Mouse (Mus musculus): ENCODE results near the gene Efhc1.
A peak's percentile ranks its signal among the peaks of the same experiment; 100 is the strongest.
"Not testable (repeated sequence)": the region's sequence is repeated elsewhere in the genome, so short reads cannot be mapped to it uniquely, and the experiment has no call there.

The Efhc1 gene

DNA sequence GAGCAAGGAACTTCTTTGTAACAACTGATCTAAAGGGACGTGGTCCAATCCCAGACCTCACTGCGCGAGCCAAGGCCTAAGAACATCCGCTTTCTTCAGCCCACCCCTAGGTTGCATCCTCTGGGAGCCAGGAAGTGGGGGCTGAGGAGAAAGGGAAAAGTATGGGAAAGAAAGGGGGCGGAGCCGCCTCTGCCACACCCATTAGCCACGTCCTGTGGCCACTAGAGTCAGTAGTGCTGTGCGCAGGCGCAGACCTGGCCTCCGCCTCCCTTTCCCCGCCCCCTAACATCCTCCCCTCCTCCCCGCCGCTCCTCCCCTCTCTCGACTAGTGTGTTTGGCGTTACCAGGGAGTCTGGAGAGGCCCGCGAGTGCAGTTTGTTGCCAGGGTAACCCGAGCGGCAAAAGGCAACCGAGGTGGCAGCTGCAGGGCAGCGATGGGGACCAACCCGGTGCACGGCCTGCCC is at the start of gene Efhc1:
Gene Efhc1, plus strand, starts transcription at position 327 of the 464 bp plus-strand sequence.
- DNase-seq (ENCODE audit: low spot score) = peak; percentile 99

DNA sequence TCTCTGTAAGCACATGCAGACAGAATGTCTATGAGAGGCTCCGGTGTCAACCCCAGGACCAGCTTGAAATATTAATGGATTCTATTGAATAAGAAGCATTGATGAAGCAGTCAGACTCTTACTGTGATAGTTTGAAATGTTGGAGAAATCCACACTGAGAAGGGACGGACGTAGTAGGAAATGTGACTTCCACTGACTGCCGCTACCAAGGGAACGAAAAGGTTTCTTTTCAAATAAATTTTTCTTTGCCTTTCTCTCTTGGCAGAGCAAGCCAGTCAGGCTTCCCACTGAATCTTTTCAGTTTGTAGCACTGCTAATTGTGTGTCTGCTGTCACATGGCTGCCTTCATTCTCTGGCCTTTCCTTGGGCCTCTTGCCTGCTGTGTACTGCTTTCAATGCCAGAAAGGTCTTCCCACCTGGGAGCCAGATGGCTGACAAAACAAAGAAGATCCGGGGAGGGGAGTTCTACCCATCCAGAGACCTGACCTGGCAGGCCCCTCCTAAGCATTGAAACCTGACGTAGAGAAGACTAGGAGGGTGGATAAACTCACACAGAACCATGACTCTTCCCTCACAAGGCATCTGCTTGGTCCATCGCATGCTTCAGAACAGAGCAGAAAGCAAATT is 45.8 kb upstream of the Efhc1 start:
- no peak for DNase-seq (ENCODE audit: low spot score)

GRCm38 (mm10) chr1:20906128-20906515 is 45.3 kb upstream of the Efhc1 start:
- DNase-seq (ENCODE audit: low spot score) = no peak

GRCm38 (mm10) chr1:20908541-20908940 is 42.9 kb upstream of the Efhc1 start:
- no peak for DNase-seq (ENCODE audit: low spot score)

DNA sequence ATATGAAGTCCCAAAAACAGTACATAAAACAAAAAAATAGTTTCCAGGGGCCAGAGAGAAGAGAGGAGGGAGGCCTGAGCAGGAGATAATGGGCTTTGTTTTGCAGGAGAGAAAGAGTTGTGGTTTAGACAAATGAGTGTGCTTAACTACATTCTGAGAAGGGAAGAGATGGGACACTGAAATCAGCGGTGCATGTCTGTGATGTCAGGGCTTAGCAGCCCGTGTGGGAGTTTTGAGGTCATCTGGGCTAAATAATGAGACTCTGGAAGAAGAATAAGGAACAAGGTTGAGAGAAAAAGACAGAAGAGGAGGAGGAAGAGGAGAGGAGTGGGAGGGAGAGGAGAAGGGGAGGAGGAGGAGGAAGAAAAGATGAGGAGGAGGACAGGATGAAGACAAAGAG is 39.3 kb upstream of the Efhc1 start:
- no peak for DNase-seq (ENCODE audit: low spot score)

DNA sequence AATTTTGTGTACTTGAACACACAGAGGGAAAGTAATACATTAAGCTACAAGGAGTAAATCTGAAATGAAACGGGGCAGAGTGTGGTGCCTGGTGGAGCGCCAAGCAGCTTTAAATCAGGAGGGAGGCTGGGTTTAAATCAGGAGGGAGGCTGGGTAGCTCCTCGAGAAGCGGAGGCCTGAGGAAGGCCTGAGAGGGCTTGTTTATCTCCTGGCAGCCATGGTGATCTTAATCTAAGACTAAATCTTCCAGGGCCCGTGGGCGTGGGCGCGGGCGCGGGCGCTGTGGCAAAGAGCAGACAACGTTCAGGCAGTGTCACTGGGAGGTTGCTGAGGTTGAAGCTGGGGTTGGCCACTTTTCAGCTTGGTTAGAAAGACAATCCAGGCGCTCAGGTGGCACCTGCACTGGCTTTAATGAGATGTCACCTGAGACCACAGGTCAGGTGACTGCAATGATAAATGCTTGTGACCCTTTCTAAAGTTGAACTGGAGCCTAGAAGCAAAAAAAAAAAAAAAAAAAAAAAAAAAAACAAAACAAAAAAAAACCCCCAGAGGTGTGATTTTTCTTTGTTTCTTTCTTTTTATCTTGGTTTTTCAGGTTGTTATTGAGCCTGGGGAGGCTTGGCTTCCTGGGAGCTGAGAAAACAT is 38.8 kb upstream of the Efhc1 start:
- DNase-seq (ENCODE audit: low spot score) = peak; percentile 47

DNA sequence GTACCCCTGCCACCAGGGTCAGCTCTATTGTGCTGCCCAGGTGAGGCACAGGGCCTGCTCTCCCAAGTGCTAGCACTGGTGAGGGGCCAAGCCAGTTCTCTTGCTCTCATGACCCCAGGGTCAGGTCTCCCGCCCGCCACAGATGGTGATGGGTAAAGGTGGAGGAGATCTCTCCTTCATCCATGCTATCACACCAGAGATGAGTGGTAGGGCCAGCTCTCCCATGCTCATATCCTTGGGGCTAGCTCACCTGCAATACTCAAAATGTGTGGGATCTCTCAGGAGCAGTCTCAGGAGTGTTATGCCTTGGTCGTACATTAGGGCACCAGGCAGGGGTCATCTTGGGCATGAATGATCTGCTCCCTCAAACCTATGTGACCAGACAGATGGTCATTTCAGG is 36.7 kb upstream of the Efhc1 start:
- no peak for DNase-seq (ENCODE audit: low spot score)

- DNase-seq (ENCODE audit: low spot score) = no peak
Observed at GRCm38 (mm10) chr1:20915608-20916007, 35.8 kb upstream of the Efhc1 start.

- no peak for DNase-seq (ENCODE audit: low spot score)
Observed at GRCm38 (mm10) chr1:20917496-20918050, 33.9 kb upstream of the Efhc1 start.

DNA sequence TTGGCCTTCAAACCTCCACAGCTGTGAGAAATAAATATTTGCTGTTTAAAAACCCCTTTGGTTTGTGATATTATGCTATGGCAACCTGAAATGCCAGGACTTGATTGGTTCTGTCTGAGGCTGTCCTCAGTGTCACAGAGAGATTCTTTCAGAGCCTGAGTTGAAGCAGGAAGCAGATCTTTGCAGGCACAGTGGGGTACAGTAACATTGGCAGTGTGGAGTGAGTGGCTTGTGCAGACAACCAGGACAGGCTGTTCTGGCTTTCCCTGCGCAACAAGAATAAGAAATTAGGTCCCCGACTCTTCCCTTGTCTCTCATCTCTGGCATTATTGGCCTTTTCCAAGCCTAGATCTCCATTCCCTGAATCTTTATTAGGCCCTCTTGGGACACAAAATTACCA is 31.7 kb upstream of the Efhc1 start:
- DNase-seq (ENCODE audit: low spot score) = no peak

- no peak for DNase-seq (ENCODE audit: low spot score)
Observed at GRCm38 (mm10) chr1:20921081-20921528, 30.3 kb upstream of the Efhc1 start.

DNA sequence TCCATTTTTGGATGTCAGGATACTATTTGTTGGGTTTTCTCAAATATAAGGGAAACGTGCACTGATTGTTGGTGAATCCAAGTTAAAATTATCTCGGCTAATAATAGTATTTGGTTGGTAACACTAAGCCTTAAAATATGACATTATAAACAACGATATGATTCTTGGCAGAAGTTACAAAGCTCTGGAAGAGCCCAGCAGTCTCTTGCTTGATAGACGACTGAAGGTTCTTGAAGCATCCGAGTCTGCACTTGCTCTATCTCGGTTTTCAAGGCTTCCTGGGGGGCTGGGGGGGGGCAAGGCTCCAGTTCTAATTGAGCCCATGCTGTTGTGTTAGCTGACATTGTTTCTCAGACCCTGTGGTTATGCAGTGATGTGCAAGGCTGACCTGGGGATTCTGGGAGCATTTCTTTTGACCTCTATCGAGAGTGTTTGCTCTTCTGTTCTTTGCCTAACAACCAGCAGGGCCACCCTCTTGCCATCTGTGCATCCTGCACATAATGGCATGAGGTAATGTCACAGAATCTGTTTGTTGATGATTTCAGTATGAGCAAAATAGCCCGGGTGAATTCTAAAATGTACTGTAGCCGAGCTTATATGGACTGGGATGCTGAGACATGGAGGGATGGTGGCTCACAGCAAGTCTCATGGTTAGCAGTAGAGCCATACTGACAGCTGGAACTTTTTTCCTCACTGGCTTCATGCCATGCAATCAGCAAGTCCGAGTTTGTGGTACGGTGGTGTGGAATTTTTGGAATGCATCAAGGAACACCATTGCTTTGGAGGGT is 28.6 kb upstream of the Efhc1 start:
- DNase-seq (ENCODE audit: low spot score) = no peak

DNA sequence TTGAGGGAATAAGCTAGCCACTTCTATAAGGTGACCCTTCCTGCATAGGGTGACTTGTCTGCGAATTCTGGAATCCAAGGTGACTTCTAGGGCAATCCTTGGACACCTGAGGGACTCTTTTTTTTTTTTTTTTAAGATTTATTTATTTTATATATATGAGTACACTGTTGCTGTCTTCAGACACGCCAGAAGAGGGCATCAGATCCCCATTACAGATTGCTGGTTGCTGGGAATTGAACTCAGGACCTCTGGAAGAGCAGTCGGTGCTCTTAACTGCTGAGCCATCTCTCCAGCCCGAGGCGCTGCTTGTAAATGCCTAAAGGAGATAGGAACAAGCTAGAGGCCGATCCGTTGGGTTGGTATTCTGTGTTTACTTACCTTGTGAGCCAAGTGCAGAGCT is 26.1 kb upstream of the Efhc1 start:
- DNase-seq (ENCODE audit: low spot score) = not testable (repeated sequence)

GRCm38 (mm10) chr1:20925926-20926325 is 25.5 kb upstream of the Efhc1 start:
- no peak for DNase-seq (ENCODE audit: low spot score)

DNA sequence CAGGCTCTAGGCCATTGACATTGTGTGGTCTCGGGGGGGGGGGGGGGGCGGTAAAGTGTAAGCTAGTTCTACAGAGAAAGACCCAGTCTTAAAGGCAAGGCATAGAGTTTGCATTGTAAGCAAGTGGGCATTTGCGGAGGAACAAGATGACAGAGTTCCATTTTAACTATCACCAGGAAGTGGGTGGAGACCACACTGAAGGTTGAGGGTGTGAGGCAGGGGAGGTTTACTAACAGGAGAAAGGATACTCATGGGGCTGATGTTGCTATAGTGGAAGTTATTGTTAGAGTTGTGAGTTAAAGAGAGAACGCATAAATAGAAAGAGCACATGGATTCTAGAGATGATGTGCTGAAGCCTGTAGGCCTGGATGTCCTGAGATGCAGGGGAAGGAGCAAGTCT is 25.1 kb upstream of the Efhc1 start:
- DNase-seq (ENCODE audit: low spot score) = no peak

GRCm38 (mm10) chr1:20928487-20928886 is 22.9 kb upstream of the Efhc1 start:
- DNase-seq (ENCODE audit: low spot score) = no peak

DNA sequence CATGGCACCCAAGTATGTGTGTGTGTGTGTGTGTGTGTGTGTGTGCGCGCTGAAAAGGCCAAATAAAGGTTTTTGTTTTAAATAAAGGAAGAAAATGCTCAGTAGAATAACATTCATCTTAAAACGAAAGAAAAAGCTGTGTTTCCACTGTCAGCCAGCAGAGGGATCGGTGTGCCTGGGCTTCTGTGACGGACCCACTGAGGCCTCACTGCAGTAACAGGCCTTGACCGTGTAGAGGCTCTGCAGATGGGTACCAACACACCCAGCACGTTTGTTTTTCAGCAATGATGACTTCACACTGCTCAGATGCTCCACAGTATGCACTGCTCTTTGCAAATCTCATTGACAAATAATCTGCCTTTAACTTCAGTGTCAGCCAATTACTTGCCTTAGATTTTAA is 18.0 kb upstream of the Efhc1 start:
- DNase-seq (ENCODE audit: low spot score) = peak; percentile 75

GRCm38 (mm10) chr1:20935106-20935505 is 16.3 kb upstream of the Efhc1 start:
- DNase-seq (ENCODE audit: low spot score) = peak; percentile 53

GRCm38 (mm10) chr1:20939046-20939445 is 12.4 kb upstream of the Efhc1 start:
- DNase-seq (ENCODE audit: low spot score) = peak; percentile 76

DNA sequence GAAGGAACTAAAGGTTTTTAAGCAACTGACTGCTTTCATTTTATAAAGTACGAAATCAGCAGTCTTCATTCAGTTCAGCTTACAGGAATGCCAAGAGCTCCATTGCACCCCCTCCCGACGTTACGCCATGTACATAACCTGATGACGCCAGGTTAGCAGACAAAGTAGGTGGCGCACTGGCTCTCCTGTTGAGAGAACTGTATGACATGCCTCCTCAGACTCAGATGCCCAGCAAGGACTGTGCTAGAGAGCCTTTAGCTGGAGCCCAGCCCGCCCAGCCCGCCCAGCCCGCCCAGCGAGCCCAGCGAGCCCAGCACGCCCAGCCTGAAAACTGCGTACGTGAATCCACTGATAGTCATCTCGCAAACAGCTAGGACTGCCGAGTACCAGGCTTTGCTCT is 11.3 kb upstream of the Efhc1 start:
- no peak for DNase-seq (ENCODE audit: low spot score)

- no peak for DNase-seq (ENCODE audit: low spot score)
Observed at GRCm38 (mm10) chr1:20941322-20941721, 10.1 kb upstream of the Efhc1 start.

DNA sequence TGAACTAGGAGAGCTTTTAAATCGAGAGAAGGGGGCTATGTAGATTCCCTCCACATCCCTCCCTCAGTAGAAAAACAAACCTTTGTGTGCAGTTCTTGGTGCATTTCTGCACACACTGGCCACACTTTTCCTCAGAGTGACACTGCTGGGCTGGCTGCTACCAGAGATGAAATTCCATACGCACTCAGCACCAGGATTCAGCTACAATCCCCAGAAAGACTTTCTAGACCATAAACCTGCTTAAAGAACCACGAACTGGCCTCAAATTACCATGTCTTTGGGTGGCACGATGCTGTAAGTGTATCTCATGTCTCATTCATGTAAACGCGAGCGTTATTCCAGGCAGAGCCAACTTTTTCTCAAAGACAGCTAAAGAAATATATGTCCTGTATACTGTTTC is 9.6 kb upstream of the Efhc1 start:
- no peak for DNase-seq (ENCODE audit: low spot score)

GRCm38 (mm10) chr1:20943016-20943415 is 8.4 kb upstream of the Efhc1 start:
- no peak for DNase-seq (ENCODE audit: low spot score)
